Mouse (Mus musculus) embryonic facial prominence, embryonic 14.5 days (tissue): Measurements from ENCODE around the gene Tab1. TPM values are rescaled to one million over a fixed set of nuclear protein-coding genes. Genes with fewer than 3 reads are reported as not detected.
A peak's percentile ranks its signal among the peaks of the same experiment; 100 is the strongest.

Source experiments
- ATAC-seq: fragments of 200-750 bp; cut with Nextera tagmentation; 2 replicates; pipeline ENCODE4 v1.8.0; 2017; ENCODE audit warnings: low read depth, moderate number of reproducible peaks, moderate TSS enrichment
- DNase-seq: peaks from one replicate; pipeline ENCODE4 v3.0.0-alpha.2; 2015; ENCODE audit warnings: low spot score
- H3K27ac ChIP-seq: fragments of 300-500 bp; sonication (generic); replicated peaks from 2 replicates; pipeline ENCODE4 v1.5.1; 2014; ENCODE audit warnings: low read depth, mild to moderate bottlenecking, low read length, moderate library complexity
- H3K27me3 ChIP-seq: fragments of 300-500 bp; sonication (generic); replicated peaks from 2 replicates; pipeline ENCODE4 v1.6.1; 2014; ENCODE audit warnings: low read length; ENCODE audit not compliant: control insufficient read depth, insufficient read depth
- H3K36me3 ChIP-seq: fragments of 300-500 bp; sonication (generic); 2 replicates; pipeline ENCODE4 v1.6.1; 2014; ENCODE audit warnings: low read length, mixed read lengths; ENCODE audit not compliant: control insufficient read depth, insufficient read depth
- H3K4me1 ChIP-seq: fragments of 300-500 bp; sonication (generic); 2 replicates; pipeline ENCODE4 v1.6.1; 2014; ENCODE audit warnings: antibody characterized with exemption, low read length; ENCODE audit not compliant: control insufficient read depth, insufficient read depth
- H3K4me2 ChIP-seq: fragments of 300-500 bp; sonication (generic); 2 replicates; pipeline ENCODE4 v1.6.1; 2014; ENCODE audit warnings: low read depth, mild to moderate bottlenecking, low read length, moderate library complexity, mixed read lengths
- H3K4me3 ChIP-seq: fragments of 300-500 bp; sonication (generic); 2 replicates; pipeline ENCODE4 v1.5.1; 2014; ENCODE audit warnings: low read depth, mild to moderate bottlenecking, low read length
- H3K9ac ChIP-seq: fragments of 300-500 bp; sonication (generic); 2 replicates; pipeline ENCODE4 v1.6.1; 2014; ENCODE audit warnings: low read depth, mild to moderate bottlenecking, low read length, moderate library complexity, mixed read lengths
- H3K9me3 ChIP-seq: fragments of 300-500 bp; sonication (generic); 2 replicates; pipeline ENCODE4 v1.6.1; 2016; ENCODE audit warnings: low read length; ENCODE audit not compliant: control insufficient read depth
- WGBS: fragments of 180-500 bp; shearing (Covaris S2); extraction: QIAGEN DNeasy Blood & Tissue Kit; methylation state at CpG from one replicate; pipeline ENCODE4 v1.1.7; 2014; 5-methylcytosine and 5-hydroxymethylcytosine counted together
- polyA plus RNA-seq: library from polyadenylated mRNA; unstranded; fragments of >200 nt; fragmentation: Nextera tagmentation; extraction: Ambion mirVana; gene quantifications from 2 replicates; pipeline ENCODE4 v1.2.1, GENCODE M21; 2014

Tab1 gene
- polyA plus RNA-seq, 1 experiment from 2014 or later, result 27.6 TPM

GRCm38 (mm10) chr15:80135499-80135898 is 2.6 kb downstream of the Tab1 start:
- Histone ChIP-seq H3K9ac (no peak overlapping the region), H3K27me3 (no peaks in the 10 kb centered on the region), H3K4me3 (no peak overlapping the region), H3K9me3 (no peaks in the 10 kb centered on the region), H3K4me2 (no peak overlapping the region), H3K27ac (no peak overlapping the region), H3K4me1 (peaks cover 10% of the 10 kb centered on the region; the same call in 1 of the 2 replicates), H3K36me3 (peaks cover 17% of the 10 kb centered on the region; the same call in 1 of the 2 replicates)
- ATAC-seq, result no peak
- WGBS, result 93% methylated on average over 2 of the region's 2 CpGs
- DNase-seq, result no peak

DNA sequence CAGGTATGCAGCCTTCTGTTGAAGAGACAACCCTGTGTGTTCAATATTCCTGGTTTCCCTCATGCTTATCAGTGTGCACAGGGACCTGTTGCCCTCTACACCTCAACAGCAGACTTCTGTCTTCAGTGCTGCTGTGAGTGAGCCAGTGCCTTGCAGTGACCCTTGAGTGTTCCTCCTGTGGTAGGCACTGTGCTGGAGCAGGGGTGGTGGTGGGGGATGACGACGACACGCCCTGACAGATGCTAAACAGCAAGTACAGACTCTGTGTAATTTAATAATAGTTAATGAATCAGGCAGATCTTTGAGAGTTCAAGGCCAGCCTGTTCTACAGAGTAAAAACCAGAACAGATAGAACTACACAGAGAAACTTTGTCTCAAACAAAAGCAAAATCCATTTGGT is 3.7 kb downstream of the Tab1 start:
- no peak overlapping the region for H3K9ac ChIP-seq
- H3K4me3 ChIP-seq, result no peak overlapping the region
- DNase-seq, result no peak
- no peaks in the 10 kb centered on the region for H3K27me3 ChIP-seq
- 0 out of 2 replicates have a peak, but pooled peaks cover under 1% of the 10 kb centered on the region for H3K9me3 ChIP-seq
- H3K4me2 ChIP-seq, result no peak overlapping the region
- 95% methylated on average over 3 of the region's 3 CpGs for WGBS
- H3K27ac ChIP-seq, result no peak overlapping the region
- peaks cover 10% of the 10 kb centered on the region; the same call in 1 of the 2 replicates for H3K4me1 ChIP-seq
- no peak for ATAC-seq
- peaks cover 28% of the 10 kb centered on the region; the same call in 1 of the 2 replicates for H3K36me3 ChIP-seq

- peak overlapping the region; percentile 56 for H3K27ac ChIP-seq
These were observed 5.2 kb downstream of the Tab1 start for GRCm38 (mm10) chr15:80137945-80138791.

GRCm38 (mm10) chr15:80140302-80140701 is 7.4 kb downstream of the Tab1 start:
- Histone ChIP-seq H3K4me3 (no peak overlapping the region), H3K36me3 (peaks cover 47% of the 10 kb centered on the region), H3K27ac (no peak overlapping the region), H3K4me1 (no peaks in the 10 kb centered on the region), H3K9me3 (peaks cover 6% of the 10 kb centered on the region; the same call in 1 of the 2 replicates), H3K4me2 (no peak overlapping the region), H3K9ac (no peak overlapping the region), H3K27me3 (no peaks in the 10 kb centered on the region)
- DNase-seq, result no peak
- no peak for ATAC-seq
- WGBS, result 99% methylated on average over 2 of the region's 2 CpGs

More at GRCm38 (mm10) chr15:80137945-80138791, 5.2 kb downstream of the Tab1 start:
- peaks cover 10% of the 10 kb centered on the region; the same call in 1 of the 2 replicates for H3K4me1 ChIP-seq
- peaks cover 41% of the 10 kb centered on the region for H3K36me3 ChIP-seq
- no peak overlapping the region for H3K9ac ChIP-seq
- ATAC-seq (no peak), DNase-seq (no peak)
- H3K27me3 ChIP-seq, result no peaks in the 10 kb centered on the region
- 51% methylated on average over 17 of the region's 17 CpGs for WGBS
- H3K4me2 ChIP-seq, result no peak overlapping the region
- H3K4me3 ChIP-seq, result no peak overlapping the region
- H3K9me3 ChIP-seq, result peaks cover 6% of the 10 kb centered on the region; the same call in 1 of the 2 replicates

DNA sequence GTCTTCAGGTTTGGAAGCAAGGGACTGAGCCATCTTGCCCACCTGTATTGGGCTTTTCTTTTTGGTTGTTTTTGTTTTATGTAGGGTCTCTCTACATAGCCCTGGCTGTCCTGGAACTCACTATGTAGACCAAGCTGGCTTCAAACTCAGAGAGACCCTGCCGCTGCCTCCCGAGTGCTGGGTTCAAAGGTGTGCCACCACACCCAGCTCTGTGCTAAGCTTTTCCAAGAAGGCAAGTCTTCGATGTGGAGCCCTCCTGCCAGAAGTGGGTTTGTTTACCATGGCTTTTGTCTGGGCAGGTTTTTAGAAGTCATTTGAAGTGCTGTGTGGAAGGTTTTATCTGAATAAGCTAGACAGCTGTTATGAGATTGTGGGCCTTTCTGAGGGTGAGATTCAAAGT is 8.0 kb downstream of the Tab1 start:
- DNase-seq (no peak), ATAC-seq (no peak)
- no peak overlapping the region for H3K4me3 ChIP-seq
- no peaks in the 10 kb centered on the region for H3K27me3 ChIP-seq
- H3K4me1 ChIP-seq, result no peaks in the 10 kb centered on the region
- H3K9ac ChIP-seq, result no peak overlapping the region
- H3K9me3 ChIP-seq, result peaks cover 6% of the 10 kb centered on the region; the same call in 1 of the 2 replicates
- no peak overlapping the region for H3K4me2 ChIP-seq
- peaks cover 47% of the 10 kb centered on the region for H3K36me3 ChIP-seq
- whole genome bisulfite sequencing, result 89% methylated on average over 3 of the region's 3 CpGs
- H3K27ac ChIP-seq, result no peak overlapping the region

DNA sequence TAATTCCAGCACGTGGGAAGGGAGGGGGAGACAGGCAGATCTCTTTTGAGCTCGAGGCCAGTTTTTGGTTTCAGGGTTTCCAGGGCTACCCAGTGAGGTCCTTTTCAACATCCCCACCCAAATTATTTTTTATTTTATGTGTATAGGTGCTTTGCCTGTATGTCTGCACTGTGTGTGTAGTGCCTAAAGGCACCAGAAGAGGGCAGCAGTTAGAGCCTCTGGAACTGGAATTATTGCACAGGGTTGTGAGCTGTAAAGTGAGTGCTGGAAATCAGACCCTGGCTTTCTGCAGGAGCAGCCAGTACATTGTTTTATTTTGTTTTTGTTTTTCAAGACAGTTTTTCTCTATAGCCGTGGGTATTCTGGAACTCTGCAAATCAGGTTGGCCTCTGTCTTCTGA is 9.2 kb downstream of the Tab1 start:
- no peak overlapping the region for H3K4me3 ChIP-seq
- no peak overlapping the region for H3K9ac ChIP-seq
- H3K9me3 ChIP-seq, result peaks cover 6% of the 10 kb centered on the region; the same call in 1 of the 2 replicates
- H3K27me3 ChIP-seq, result no peaks in the 10 kb centered on the region
- no peaks in the 10 kb centered on the region for H3K4me1 ChIP-seq
- 98% methylated on average over 3 of the region's 3 CpGs for WGBS
- no peak for ATAC-seq
- H3K4me2 ChIP-seq, result no peak overlapping the region
- no peak for DNase-seq
- peaks cover 39% of the 10 kb centered on the region for H3K36me3 ChIP-seq
- H3K27ac ChIP-seq, result no peak overlapping the region

DNA sequence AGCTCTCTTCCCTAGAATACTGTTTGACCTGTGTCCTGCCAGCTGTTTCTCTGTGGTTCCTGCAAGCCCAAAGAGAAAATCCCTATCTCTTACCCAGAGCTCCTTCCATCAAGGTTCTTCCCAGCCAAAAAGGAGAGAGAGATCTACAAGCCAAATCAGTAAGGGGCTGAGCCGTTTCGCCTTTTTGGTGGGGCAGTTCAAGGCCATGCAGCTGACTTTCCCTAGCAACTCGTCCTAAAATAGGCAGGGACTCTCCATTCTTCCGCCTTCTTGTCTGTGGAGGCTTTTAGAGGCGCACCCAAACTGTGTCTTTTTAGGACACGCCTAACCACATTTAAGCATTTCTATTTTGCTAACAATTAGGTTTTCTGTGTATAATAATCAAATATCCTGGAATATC is 10.8 kb downstream of the Tab1 start:
- WGBS, result 88% methylated on average over 6 of the region's 6 CpGs
- DNase-seq, result no peak

GRCm38 (mm10) chr15:80145397-80145796 is 12.5 kb downstream of the Tab1 start:
- no peak overlapping the region for H3K4me2 ChIP-seq
- ATAC-seq (no peak), DNase-seq (no peak)
- no peaks in the 10 kb centered on the region for H3K4me1 ChIP-seq
- H3K36me3 ChIP-seq, result peaks cover 54% of the 10 kb centered on the region
- H3K27ac ChIP-seq, result no peak overlapping the region
- peaks cover 6% of the 10 kb centered on the region; the same call in 1 of the 2 replicates for H3K9me3 ChIP-seq
- WGBS, result 84% methylated on average over 5 of the region's 5 CpGs
- H3K4me3 ChIP-seq, result no peak overlapping the region
- H3K9ac ChIP-seq, result no peak overlapping the region
- no peaks in the 10 kb centered on the region for H3K27me3 ChIP-seq

More for the DNA sequence above, 10.8 kb downstream of the Tab1 start:
- H3K27ac ChIP-seq, result no peak overlapping the region
- H3K27me3 ChIP-seq, result no peaks in the 10 kb centered on the region
- no peak overlapping the region for H3K9ac ChIP-seq
- peaks cover 6% of the 10 kb centered on the region; the same call in 1 of the 2 replicates for H3K9me3 ChIP-seq
- H3K4me1 ChIP-seq, result no peaks in the 10 kb centered on the region
- peaks cover 42% of the 10 kb centered on the region for H3K36me3 ChIP-seq
- no peak for ATAC-seq
- H3K4me3 ChIP-seq, result no peak overlapping the region
- no peak overlapping the region for H3K4me2 ChIP-seq
